Mouse (Mus musculus) fibroblast of lung, adult 2 months (primary cell): ENCODE measurements around the gene Mfrp.
"Not testable (repeated sequence)": the region's sequence is repeated elsewhere in the genome, so short reads cannot be mapped to it uniquely, and the experiment has no call there.

Experiments used
- DNase-seq: peaks from one replicate; pipeline ENCODE4 v3.0.0-alpha.2; 2011; ENCODE audit warnings: low read depth

Mfrp gene

DNA sequence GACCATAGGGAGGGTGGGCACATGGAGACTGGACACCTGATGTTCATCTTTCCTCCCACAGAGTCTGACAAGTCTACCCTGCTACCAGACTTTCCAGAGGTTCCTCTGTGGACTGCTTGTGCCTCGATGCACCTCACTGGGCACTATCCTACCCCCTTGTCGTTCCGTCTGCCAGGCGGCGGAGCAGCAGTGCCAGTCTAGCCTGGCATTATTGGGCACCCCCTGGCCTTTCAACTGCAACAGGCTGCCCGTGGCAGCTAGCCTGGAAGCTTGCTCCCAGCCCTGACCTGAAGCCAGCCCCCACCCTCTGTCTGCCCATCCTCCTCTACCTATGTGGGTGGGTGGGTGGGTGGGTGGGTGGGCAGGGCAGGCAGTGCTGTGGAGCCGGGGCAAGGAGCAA is 4.7 kb downstream of the Mfrp start:
- no peak for DNase-seq

- DNase-seq, result no peak
Measured at GRCm38 (mm10) chr9:44106596-44106995, 5.1 kb downstream of the Mfrp start.

GRCm38 (mm10) chr9:44107110-44107509 is 5.6 kb downstream of the Mfrp start, which contains the start of gene C1qtnf5:
Gene C1qtnf5 (plus strand): TSS chr9:44107245.
- DNase-seq, result peak; percentile 99

- DNase-seq, result no peak
Measured at GRCm38 (mm10) chr9:44107557-44108179, 6.1 kb downstream of the Mfrp start.

DNA sequence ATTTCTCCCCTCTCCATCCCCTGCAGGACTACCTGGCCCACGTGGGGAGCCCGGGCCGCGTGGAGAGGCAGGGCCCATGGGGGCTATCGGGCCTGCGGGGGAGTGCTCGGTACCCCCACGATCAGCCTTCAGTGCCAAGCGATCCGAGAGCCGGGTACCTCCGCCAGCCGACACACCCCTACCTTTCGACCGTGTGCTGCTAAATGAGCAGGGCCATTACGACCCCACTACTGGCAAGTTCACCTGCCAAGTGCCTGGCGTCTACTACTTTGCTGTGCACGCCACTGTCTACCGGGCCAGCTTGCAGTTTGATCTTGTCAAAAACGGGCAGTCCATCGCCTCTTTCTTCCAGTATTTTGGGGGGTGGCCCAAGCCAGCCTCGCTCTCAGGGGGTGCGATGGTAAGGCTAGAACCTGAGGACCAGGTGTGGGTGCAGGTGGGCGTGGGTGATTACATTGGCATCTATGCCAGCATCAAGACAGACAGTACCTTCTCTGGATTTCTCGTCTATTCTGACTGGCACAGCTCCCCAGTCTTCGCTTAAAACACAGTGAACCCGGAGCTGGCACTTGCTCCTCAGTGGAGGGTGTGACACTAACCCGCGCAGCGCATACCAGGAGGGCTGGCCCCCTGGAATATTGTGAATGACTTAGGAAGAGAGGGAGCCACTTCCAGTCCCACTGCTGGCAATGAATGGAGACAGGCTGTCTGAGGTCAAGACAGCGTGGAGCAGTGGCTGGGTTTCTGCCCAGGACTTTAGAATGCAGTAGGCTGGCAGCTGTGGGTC is 6.9 kb downstream of the Mfrp start:
- DNase-seq, result no peak

DNA sequence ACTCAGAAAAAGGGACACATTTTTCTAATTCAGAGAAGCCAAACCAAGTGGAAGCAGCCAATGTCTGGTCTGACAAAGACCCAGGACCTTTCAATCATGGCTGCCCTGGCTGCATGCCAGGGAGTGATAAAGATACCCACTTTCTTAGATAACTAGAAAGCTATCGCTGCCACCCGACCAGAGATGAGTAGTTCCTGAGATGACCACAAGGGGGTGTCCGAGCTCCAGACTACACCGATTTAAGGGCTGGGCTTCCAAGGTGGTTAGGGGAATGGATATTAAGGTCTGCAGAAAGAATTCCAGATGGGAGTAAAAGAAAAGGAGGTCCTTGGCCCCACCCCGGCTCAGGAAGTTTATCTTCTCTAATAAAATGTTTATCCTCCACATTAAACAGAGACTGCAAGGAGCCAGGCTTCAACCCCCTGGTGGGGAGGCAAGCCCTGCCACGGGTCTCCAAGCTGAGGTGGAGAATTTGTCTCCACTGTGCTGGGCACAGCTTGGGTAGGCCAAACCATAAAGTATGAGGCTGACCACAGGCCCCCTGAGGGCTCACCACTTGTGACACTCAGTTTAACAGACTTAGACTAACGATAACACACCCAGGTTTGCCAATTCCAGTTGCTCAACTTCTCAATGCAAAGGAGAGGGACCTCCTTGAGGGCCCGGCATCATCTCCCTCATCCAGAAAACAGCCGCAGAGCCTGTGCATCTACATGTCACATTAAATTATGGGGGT is 8.0 kb downstream of the Mfrp start:
- DNase-seq, result no peak

GRCm38 (mm10) chr9:44111909-44112308 is 10.4 kb downstream of the Mfrp start:
- not testable (repeated sequence) for DNase-seq

DNA sequence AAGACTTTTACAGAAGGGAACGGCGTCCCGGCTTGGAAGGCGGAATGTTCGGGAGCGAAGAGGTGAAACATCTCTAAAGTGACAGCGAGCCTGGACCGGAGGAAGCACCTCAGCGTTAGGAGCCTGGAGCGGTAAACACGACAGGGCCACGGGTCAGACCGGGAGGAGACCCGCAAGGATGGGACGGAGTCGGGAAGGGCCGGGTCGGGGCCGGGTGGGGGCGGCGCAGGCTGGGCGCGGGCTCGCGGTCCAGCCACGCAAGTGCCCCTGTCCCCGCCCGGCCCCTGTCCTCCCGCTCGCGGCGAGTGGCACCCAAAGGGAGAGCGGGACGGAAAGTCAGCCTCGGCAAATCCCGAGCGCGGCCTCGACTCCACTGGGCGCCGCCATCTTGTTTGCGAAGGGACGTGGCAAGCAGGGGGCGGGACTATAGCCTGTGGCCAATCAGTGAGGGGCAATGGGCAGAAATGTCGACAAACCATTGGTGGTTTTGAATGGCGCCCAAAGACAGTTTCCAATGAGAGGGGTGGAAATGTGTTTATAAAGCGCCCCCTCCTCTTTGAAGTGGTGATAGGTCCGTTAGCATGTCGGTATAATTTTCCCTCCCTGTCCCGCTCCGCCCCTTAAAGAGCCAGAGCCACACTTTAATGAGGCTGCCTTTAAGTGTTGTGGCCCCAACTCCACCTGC is 11.7 kb downstream of the Mfrp start, which contains the start of the genes Gm49380 and Rnf26:
Gene Gm49380, minus strand, starts transcription at position 396 of the 685 bp plus-strand sequence.
Gene Rnf26, minus strand, starts transcription at position 413 of the 685 bp plus-strand sequence.
- peak; percentile 97 for DNase-seq

DNA sequence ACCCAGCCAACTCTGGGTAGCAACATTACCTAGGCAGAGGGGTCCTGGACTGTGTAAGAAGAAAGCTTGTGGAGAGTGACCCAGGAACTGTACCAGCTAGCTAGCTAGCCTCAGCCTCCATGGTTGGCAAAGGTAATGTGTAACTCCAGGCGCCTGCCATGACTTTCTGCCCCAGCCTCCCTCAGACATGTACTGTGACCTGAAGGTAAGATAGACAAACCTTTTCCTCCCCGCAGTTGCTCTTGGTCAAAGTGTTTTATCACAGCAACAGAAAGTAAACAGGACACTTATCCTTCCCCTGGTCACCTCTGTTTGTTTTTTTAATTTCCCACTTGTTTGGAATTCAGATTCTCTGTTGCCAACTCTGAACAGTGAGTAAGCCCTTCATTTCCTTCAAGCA is 12.9 kb downstream of the Mfrp start:
- DNase-seq, result no peak

GRCm38 (mm10) chr9:44115599-44115998 is 14.1 kb downstream of the Mfrp start:
- DNase-seq, result no peak

GRCm38 (mm10) chr9:44116182-44116581 is 14.7 kb downstream of the Mfrp start:
- DNase-seq, result no peak

GRCm38 (mm10) chr9:44119011-44119410 is 17.5 kb downstream of the Mfrp start:
- DNase-seq, result no peak

GRCm38 (mm10) chr9:44119948-44120465 is 18.5 kb downstream of the Mfrp start:
- DNase-seq, result no peak

GRCm38 (mm10) chr9:44124317-44124716 is 22.8 kb downstream of the Mfrp start:
- no peak for DNase-seq

GRCm38 (mm10) chr9:44125026-44125425 is 23.5 kb downstream of the Mfrp start:
- no peak for DNase-seq

GRCm38 (mm10) chr9:44125546-44126428 is 24.3 kb downstream of the Mfrp start:
- DNase-seq, result peak; percentile 67

- no peak for DNase-seq
Measured at GRCm38 (mm10) chr9:44126746-44127145, 25.2 kb downstream of the Mfrp start.

GRCm38 (mm10) chr9:44127351-44127801 is 25.8 kb downstream of the Mfrp start:
- no peak for DNase-seq

DNA sequence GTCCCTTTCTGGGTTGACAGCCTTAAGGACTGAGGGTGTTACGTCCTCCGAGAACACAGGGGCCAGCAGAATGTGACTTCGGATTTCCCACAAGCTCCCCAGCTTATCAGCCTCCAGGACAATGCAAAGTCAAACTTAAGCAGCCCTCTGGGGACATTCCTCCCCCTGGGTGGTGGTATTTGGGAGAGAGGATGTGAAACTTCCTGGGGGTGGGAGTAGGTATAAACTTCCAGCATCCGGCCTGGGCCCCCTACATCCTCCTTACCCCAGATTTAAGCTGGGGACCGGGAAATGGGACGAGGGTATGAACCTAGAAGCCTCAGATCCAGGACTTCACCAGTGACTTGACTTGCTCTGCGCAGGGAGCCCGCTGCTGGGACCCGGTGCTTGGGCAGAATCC is 28.1 kb downstream of the Mfrp start:
- DNase-seq, result no peak

DNA sequence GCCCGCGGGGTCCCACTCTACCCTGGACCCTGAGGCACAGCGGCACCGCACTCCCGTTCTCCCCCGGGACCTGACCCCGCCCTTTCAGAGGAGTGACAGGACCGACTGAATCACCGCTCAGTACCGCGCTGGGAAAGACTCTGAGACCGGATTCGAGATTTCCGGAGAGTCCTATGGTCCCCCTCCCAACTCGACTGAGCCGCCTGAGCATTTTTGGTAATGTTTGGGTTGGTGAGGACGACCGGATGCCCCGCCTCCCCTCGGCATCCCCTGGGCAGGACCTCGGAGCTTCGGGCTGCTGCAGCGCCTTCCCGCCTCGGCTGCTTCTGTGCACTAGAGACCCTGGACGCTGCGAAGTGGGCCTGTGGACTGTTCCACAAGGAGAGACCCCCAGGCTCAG is 28.5 kb downstream of the Mfrp start:
- DNase-seq, result no peak
